Mouse (Mus musculus): ENCODE measurements around the gene Alpk1.

Gene Alpk1

DNA sequence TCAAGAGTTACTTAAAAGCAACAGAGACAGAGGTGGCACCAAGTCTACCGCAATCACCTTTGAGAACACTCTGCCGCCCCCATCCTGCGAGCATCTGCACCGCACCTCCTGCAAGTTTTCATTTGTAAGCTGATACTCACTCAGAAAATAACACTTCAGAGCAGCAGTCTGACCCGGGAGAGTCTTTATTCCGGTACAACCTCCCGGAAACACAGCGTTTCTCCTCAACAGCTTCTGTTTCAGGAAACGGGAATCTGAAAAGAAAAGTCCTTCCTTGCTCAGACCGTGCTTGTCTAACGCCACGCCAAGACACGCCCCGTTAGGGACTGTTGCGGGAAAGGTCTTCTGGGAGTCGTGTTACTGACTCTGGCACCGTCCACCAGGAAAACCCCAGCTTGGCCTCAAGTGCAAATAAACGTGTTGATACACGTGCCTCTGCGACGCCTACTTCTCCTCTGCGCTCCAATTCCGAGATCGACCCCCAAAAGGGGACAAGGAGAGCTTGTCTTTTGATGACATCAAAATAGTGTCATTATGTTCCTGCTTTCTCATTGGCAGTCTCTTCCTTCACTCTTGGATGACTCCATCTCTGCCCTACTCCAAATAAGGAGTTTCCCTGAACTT is at the start of gene Alpk1:
TSS of gene Alpk1 (minus strand) at position 507 of the 624 bp plus-strand sequence.
- DNase-seq (ENCODE audit: low spot score): peak; percentile 80

DNA sequence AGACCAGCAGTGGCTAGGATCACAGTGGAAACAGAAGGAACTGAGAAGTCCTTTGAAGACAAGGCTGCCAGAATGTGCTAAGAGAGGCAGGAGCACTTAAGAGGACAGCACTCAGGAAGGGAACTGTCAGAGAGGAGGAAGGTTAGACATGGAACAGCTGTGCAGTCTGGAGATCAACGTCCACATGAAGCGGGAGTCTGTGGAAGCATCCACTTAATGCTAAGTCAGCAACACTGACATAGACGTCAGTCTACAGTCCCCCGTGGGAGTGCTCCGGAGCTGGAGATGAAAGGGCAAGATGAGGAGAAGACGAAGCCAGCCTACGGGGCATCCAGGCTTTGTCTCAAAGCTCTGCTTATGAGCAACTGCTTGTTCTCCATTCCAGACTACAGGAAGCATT is 46.8 kb upstream of the Alpk1 start:
- peak; percentile 23 for DNase-seq (ENCODE audit: low spot score)

DNA sequence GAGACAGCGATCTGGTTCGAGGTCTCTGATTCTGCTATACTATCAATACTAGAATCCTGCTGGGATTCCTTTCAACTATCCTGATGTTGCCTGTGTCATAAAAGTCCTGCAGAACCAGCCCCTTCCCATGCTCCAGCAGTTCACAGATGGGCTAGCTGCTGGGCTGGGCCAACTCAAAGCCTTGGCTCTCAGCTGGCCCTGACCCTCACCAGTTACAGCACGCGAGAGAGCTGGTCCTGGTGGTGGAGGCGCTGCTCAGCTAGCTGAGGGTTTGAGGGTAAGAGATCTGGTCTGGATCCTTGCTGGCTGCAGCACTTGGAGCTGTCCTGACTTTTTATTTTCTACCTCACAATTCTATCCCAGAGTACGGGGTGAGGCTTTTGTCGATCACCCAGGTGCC is 46.2 kb upstream of the Alpk1 start:
- DNase-seq (ENCODE audit: low spot score): no peak

DNA sequence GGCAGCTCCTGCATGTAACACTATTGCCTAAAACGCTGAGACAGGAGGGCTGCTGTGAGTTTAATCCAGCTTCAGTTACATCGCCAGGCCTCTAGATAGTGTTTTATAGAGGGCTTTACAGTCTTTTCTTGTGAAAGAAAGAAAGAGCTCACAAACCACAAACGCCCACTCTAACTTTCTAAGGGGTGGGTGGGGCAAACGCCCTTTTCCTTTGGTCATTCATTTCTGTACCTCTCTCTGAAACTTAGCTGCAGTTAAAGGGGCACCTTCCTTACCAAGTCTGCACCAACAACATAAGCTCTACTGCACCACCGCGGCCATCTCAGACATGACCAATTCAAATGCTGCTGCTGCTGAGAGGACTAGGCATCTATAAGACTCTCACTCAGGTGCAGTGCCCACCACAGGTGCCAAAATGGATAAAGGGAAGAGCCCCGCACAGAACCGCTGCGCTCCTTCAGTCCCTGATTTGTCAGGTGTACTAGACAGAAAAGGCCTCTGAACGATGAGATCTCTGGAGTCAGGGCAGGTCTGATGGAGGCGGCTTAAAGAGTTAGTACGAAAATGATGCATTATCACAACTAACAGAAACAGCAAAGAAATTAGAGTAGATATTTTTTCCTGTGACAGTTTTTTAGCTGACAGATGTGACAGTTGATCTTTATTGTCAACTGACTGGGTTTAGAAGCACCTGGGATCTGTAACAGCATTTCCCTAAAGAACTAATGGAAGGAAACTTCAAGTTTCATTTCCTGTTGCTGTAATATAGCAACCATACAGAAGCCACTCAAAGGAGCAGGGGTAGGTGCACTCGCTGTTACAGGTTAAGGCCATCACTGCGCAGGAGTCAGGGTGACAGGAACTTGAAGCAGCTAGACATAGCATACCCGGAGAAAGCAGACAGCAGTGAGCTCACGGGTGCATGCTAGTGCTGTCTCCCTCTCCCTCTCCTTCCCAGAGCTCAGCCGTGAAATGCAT is 43.8 kb upstream of the Alpk1 start:
- DNase-seq (ENCODE audit: low spot score): no peak

DNA sequence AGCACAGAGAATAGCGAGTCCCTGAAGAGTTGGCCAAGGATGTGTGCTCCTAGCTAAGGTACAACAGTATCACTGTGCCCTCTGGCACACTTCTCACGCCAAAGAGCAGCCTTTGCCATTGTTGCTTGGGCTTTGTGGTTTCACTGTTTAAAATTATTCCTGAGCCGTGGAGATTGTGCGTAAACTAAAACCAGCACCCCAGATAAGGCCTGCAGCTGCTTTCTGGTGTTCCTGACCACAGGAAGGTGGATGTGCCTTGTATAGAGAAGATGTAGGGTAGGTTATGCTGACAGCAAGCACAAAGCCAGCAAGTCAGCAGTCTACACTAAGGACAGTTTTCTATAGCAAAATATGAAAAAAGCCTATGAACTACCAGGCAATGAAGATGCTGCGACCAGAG is 40.9 kb upstream of the Alpk1 start:
- DNase-seq (ENCODE audit: low spot score): no peak

DNA sequence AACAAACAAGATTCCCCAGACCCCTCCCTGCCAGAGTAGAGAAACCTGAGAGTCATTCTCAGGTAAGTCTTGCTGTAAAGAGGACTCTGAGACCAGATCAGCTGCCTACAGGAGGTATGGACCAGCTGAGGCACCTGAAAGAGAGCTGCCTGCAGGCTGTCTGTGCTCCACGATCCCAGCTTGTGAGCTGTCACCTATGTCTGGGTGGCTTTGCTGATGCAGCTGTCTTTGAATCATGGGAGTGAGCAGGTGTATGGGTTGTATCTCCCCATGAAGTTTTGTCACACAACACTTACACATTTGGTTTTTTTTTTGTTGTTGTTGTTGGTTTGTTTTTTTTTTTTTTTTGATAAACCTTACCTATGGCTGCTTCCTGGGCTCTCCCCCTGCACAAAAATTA is 40.1 kb upstream of the Alpk1 start:
- no peak for DNase-seq (ENCODE audit: low spot score)

DNA sequence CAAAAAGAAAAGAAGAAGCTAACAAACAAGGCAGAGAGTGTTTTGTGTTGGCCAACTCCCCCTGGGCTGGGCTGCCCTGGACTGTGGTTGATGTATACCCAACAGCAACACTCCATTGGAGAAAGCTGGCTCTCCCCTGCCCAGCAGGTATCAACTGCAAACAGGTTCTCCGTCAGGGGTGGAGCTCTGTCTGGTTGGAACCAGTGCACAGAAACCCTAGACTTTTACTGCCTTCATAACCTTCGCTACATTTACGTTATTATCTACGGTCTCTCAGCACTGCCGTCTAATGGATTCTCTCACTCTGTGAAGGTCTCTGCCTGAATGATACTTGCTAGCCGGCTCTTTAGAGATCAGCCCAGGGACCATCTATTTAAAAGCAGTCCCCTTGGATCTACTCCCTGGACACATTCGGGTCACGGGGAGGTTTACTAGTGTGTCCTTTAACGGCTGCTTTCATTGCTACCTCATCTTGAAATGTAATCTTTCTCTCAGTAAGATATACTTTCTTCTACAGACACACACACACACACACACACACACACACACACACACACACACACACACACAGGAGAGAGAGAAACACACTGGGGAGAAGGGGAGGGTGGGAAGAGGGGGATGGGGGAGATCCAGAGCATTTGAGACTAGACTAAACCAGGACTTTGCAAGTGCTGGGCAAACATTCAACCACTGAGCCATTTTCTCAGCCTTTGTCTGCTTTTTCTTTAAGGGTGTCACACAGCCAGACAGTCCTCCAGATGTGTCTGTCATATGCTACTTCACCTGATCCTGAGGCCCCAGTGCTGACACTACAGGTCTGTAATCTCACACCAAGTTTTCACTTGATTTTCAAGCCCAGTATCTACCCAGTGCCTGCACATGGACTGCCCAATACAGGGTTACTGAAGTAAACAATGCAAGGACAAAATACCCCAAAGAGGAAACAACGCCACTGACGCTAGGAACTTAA is 38.7 kb upstream of the Alpk1 start:
- DNase-seq (ENCODE audit: low spot score): no peak

DNA sequence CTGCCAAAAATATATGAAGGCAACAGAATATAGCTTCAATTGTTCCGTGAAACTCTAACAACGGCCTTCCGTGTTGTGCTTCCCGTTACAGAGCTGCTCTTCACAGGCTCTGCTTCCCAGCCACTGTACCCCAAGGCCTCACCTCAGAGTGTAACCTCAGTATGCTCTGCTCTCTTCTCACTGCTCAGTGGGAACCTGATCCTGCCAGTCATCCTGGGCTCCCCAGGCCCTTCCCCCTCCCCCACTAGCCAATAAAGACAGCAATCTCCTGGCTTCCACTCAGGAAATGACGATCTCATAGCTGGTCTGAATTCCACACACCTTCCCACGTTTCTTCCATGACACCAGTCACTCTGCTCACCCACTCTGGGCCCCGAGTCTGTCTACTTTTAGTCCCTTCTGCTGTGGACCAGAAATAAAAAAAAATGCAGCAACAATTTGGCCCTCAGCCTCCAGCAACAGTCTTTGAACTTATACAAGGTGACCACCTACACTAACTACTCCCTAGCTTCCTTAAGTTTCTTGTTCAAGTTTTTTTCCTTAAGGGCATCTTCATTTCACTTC is 36.9 kb upstream of the Alpk1 start:
- DNase-seq (ENCODE audit: low spot score): no peak

DNA sequence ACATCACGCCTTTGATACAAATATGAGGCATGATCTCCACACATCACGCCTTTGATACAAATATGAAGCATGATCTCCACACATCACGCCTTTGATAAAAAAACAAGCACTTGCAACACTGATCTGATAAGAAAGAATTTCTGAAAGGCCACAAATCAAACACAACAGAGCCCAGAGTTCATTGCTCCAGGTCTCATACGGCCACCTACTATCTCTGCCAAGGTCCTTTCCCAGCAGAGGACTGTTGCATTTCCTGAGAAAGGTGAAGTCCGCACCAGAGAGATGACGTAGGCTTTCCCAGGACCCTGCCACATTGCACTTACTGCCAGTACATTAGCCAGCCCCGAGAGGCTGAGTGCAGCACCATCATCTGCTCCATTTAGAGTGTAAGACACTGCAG is 28.8 kb upstream of the Alpk1 start:
- DNase-seq (ENCODE audit: low spot score): no peak

DNA sequence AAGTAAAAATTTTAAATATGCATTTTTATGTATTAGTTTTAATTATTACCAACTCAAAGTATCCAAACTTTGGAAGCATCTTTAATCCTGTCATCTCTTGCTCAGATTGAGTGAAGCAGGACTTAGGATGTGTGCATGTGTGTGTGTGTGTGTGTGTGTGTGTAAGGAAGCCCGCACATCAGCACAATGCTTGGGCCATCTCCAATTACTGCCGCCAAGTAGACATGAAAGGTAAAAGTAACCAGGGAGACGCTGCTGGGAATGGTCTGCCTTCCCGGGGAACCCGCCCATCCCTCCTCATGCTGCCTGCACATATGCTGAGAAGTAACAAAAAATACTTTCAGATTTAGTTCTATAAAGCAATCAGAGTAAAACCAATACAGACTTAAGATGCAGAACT is 27.5 kb upstream of the Alpk1 start:
- peak; percentile 19 for DNase-seq (ENCODE audit: low spot score)

DNA sequence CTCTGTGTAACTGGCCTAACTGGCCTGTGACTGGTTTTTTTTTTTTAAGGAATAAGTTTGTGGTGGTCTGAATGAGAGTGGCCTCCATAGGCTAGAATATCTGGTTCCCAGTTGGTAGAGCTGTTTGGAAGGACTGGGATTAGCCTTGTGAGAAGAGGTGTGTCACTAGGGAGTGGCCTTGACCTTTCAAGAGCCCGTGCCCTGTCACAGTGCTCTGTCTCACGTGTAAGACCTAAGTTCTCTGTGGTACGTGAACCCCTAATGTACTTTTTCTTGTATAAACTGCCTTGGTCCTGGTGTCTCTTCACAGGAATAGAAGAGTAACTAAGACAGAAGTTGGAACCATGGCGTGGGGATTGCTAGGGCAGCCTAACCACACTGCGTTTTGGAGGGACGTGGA is 25.7 kb upstream of the Alpk1 start:
- no peak for DNase-seq (ENCODE audit: low spot score)

DNA sequence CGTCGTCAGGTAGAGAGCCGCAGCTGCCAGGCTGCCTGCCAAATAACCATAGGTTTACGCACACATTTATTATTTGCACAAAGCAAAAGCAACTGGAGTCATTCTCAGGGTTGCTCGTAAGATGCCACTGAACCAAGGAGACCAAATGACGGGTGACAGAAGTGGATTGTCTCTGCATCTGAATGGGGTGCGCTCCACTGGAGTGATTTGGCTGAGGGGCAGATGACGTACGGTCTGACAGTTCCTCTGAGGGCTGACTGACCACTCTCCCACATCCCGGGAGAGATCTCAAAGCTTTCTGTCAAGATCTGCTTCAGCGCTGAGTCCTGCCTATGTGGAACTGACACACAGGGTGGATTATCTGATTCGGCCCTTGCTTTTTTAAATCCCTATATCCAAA is 24.7 kb upstream of the Alpk1 start:
- no peak for DNase-seq (ENCODE audit: low spot score)

DNA sequence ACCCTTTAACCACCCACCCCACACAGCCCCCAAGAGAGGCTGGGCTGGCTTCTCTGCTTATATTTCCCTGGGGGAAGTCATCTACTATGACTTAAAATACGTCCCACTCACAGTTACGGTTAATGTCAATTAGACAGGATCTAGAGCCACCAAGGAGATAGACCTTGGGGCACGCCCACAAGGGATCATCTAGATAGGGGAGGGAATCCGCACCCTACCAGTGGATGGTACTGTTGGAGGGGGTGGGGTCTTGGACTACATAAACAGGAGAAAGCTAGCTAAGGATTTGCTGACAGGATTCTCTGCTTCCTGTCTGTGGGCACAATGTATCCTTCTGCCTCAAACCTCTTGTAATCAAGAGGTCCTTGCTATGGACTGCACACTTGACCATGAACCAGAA is 24.1 kb upstream of the Alpk1 start:
- no peak for DNase-seq (ENCODE audit: low spot score)

DNA sequence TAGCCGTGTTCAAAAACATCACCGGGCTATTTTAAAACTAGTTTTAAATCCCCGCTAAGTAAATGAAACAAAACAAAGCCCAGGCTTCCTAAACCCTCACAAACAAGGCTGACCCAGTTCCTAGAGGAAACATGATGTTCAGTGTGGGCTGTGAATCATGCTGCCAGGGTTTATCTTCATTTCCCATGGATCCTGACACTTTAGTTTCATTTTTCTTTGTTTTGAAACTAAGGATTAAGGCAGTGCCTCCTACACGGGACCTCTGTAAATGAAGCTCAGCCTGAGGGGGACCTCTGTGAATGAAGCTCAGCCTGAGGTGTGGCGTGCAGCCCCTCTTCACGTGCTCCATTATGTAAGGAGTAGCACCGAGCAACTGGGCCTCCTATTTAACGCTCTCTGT is 22.5 kb upstream of the Alpk1 start:
- no peak for DNase-seq (ENCODE audit: low spot score)

DNA sequence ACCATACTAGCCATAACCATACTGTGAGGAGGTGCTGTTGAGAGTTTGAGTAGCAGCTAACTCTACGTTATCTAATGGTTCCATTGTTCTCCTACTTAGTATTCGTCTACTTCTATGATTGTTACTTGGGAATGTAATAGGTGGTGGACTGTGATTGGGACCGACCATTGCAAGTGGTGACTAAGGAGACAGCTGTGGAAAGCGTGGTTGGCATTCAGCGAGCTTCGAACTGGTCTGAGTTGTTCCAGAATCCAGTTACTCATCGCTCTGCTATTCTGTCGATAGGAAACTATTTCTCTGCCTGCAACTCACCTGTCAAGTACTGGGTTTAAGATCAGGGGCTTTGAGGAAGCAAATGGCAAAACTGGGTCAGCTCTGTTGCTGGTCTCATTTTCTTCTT is 20.8 kb upstream of the Alpk1 start:
- DNase-seq (ENCODE audit: low spot score): no peak

DNA sequence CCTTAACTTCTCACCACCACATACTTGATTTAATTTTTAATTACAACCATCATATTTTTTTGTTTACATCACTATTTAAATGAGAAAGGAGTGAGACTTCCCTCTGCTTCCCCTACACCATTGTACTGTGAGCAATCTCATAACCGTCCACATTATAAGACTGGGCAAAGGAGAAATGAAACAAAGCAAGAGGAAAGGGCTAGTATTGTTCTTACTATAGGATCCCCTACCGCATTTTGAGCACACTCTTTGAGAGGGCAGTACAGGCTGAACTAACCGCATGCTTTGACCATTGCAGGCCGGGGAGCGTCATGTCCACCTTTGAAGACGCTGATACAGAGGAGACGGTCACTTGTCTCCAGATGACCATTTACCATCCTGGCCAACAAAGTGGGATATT is 15.9 kb upstream of the Alpk1 start:
- no peak for DNase-seq (ENCODE audit: low spot score)

DNA sequence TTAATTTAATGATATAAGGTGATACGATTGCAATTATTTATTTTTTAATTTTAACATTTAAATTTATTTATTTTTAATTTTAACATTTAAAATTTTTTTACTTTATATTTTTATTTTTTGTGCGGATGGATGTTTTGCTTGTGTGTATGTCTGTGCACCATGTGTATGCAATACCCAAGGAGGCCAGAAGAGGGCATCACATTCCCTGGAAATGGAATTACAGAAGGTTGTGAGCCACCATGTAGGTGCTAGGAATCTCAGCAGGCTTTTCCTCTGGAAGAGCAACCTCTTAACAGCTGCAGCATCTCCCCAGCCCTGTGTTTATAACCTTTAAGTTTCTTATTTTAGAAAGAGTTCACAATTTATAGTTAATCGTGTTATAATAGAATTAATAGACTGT is 15.4 kb upstream of the Alpk1 start:
- no peak for DNase-seq (ENCODE audit: low spot score)

DNA sequence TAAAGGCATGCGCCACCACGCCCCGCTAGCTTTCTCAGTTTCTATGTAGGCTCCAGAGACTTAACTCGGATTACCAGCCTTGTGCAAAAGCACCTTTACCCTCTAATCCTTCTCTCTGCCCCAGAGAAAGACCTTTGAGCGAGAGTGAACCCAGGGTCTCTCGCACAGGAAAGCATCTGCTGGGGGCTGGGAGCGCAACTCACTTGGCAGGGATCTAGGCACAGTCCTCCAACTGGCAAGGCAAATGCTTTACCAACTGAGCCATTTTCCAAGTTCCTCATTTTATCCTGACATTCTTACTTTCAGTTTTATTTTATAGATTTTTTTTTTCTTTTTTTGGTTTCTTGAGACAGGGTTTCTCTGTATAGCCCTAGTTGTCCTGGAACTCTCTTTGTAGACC is 12.7 kb upstream of the Alpk1 start:
- DNase-seq (ENCODE audit: low spot score): no peak

DNA sequence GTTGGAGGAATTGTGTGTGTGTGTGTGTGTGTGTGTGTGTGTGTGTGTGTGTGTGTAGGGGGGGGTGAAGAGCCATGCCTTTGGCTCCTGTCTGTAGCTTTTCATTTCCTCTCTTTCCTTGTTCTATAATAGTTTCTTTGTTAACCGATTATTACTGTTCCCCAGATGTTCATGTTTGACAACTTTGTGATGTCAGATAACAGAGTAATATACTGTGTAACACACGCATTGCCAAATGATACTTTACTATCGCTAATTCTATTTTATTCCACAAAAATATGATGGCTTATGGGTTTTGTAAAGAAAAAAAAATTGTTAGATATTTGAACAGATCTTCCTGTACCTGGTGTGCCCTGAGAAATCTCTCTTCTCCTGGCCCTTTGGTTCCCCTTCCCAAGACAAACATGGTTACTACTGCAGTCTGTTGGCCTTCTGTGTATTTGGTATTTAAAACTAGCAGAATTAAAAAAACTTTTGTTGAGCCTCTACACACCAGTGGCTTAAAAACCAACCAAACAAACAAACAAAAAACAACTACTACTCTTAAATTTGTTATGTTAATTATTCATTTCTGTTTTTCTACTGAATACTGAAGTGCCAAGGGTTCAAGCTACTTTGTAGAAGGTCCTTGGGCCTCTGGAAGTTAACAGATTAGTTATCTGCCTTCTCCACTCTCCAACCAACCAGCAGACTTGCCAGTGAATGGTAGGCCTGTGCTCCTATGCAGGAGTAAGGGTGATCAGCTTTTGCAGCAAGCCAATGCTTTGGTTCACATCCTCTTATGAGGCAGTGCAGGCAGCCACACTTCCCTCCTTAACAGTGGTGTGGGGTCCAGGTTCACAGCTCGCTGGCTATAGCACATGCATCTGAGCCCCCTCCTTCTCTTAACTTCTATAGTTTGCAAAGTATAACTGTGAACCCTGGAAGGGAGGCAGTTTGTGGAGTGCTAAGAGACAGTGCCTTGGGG is 11.6 kb upstream of the Alpk1 start:
- no peak for DNase-seq (ENCODE audit: low spot score)

DNA sequence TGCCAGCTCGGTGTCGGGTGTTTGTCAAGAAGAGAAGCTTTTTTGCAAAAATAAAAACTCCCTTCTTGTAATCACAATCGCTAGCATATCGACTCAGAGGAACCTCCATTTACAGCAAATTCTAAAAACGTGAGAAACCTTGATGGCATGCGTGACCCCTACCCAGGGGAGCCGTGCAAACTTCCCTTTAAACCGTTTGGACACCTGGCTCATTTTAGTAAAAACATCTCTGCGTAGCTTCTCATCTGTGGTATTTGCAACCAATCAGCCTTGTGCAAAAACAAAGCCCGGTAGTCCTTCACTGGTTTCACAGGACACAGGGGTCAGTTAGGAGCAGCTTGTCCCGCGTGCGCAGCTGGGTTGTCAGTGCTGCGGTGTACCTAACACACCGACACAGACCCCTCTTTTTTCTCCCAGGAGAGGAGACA is 10.7 kb upstream of the Alpk1 start:
- DNase-seq (ENCODE audit: low spot score): no peak
